Mouse (Mus musculus): ENCODE data around the gene Mlc1. TPM values are rescaled to one million over a fixed set of nuclear protein-coding genes. Genes with fewer than 3 reads are reported as not detected.

Mlc1 gene
- polyA plus RNA-seq, 1 experiment from 2014 or later, result not detected

DNA sequence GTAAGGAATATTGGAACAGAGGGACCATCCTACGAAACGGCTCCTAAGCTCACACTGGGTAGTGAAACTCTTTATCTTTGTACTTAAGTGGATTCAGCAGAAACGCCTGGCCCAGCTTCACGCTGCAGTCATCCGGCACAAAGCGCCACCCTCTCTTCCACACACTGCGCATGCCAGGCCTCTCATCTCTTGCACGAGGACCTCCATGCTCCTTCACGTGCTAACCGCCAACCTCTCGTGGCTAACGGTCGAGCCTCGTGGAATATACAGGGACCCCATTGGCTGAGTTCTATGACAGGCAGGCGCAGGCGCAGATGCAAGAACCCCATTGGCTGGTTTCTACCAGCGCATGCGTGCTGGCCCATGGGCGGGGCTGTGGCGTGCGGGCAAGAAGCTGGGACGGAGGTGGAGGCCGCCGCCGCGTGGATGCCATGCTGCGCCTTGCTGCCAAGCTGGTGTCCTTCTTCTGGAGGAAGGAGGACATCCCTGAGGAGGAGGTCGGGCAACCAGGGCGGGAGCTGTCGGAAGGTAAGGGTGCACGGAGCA, 3.8 kb upstream of the Mlc1 start, which contains the start of gene Mov10l1:
Gene Mov10l1, plus strand, starts transcription at position 376 of the 546 bp plus-strand sequence.
- no peak for ATAC-seq (ENCODE audit: insufficient number of reproducible peaks, insufficient read depth, low FRiP score, low TSS enrichment, low read depth)
- 92% methylated on average over 31 of the region's 31 CpGs for WGBS
- Histone ChIP-seq H3K9ac (replicated peaks) (no peak within 1 kb of the TSS), H3K27me3 (no peaks in the 10 kb centered on the region), H3K4me1 (replicated peaks) (no peaks in the 10 kb centered on the region), H3K4me3 (replicated peaks) (no peak within 1 kb of the TSS), H3K36me3 (no peaks in the 10 kb centered on the region), H3K4me2 (no peak within 1 kb of the TSS), H3K27ac (no peak within 1 kb of the TSS), H3K9me3 (no peaks in the 10 kb centered on the region)

DNA sequence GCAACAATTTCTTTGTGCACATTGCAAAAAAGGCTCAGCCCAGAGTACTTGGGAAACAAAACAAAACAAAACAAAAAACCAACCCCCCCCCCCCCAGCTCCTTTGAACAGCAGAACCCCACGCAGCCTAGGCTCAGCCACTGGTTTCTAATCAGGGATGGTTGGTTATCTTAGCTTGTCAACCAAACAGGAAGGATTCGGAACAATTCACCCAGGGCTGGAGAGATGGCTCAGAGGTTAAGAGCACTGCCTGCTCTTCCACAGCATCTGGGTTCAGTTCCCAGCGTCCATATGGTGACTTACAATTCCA, 285 bp upstream of the Mlc1 start:
- ATAC-seq (ENCODE audit: insufficient number of reproducible peaks, insufficient read depth, low FRiP score, low TSS enrichment, low read depth), result no peak
- H3K27ac ChIP-seq, result no peak overlapping the region
- 76% methylated on average over 3 of the region's 3 CpGs for WGBS
- no peaks in the 10 kb centered on the region for H3K9me3 ChIP-seq
- no peak overlapping the region for H3K4me3 ChIP-seq (replicated peaks)
- H3K27me3 ChIP-seq, result no peaks in the 10 kb centered on the region
- no peak overlapping the region for H3K9ac ChIP-seq (replicated peaks)
- no peak overlapping the region for H3K4me2 ChIP-seq
- no peaks in the 10 kb centered on the region for H3K36me3 ChIP-seq
- no peaks in the 10 kb centered on the region for H3K4me1 ChIP-seq (replicated peaks)

DNA sequence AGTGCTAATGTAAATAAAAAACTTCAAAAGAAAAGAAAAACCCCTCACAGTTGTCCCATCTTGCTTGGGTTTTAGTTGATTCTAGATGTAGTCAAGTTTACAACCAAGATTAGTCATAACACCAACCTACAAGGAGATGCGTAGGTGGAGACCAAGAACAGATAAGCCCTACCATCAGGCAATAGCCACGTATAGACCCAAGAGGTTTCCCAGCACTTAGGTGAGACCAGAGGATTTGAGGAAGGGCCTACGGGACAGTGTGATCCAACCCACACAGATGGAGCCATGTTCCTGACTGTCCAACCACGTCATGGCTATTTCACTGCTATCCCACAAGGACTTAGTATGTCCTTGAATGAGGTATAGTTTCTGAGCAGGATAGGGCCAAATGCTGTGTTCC, 6.5 kb downstream of the Mlc1 start:
- Histone ChIP-seq H3K4me3 (replicated peaks) (no peak overlapping the region), H3K36me3 (no peaks in the 10 kb centered on the region), H3K27me3 (no peaks in the 10 kb centered on the region), H3K9ac (replicated peaks) (no peak overlapping the region), H3K4me2 (no peak overlapping the region), H3K9me3 (no peaks in the 10 kb centered on the region), H3K4me1 (replicated peaks) (no peaks in the 10 kb centered on the region), H3K27ac (no peak overlapping the region)
- 85% methylated on average over 4 of the region's 4 CpGs for WGBS
- no peak for ATAC-seq (ENCODE audit: insufficient number of reproducible peaks, insufficient read depth, low FRiP score, low TSS enrichment, low read depth)

DNA sequence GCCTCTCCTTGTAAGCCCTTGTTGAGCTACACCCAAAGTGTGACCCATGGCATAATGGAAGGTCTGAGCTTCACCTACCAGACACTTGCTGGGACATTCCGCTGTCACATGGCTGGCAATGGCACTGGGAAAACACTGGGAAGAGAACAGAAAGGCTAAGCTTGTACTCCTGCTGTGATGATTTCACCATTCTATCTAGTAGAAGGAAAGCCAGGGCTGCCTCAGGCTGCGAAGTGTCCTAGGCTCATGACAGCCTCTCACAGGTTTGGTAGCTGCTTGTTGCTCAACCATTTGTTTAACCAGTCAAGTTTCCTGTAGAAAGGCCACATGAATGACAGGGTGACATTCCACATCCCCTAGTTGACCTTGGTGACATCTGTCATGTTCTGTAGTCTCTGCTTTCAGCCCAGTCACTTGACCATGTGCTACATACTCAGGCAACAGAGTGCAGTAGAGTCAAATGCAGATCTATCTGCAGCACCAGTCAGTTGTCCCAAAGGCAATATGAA, 14.7 kb downstream of the Mlc1 start:
- H3K27me3 ChIP-seq, result no peaks in the 10 kb centered on the region; the same call in 1 of the 2 replicates
- no peaks in the 10 kb centered on the region for H3K4me1 ChIP-seq (replicated peaks)
- ATAC-seq (ENCODE audit: insufficient number of reproducible peaks, insufficient read depth, low FRiP score, low TSS enrichment, low read depth), result no peak
- H3K27ac ChIP-seq, result no peak overlapping the region
- 88% methylated on average over 2 of the region's 2 CpGs for WGBS
- H3K9me3 ChIP-seq, result no peaks in the 10 kb centered on the region
- no peak overlapping the region for H3K4me2 ChIP-seq
- no peaks in the 10 kb centered on the region for H3K36me3 ChIP-seq
- H3K4me3 ChIP-seq (replicated peaks), result no peak overlapping the region
- H3K9ac ChIP-seq (replicated peaks), result no peak overlapping the region

DNA sequence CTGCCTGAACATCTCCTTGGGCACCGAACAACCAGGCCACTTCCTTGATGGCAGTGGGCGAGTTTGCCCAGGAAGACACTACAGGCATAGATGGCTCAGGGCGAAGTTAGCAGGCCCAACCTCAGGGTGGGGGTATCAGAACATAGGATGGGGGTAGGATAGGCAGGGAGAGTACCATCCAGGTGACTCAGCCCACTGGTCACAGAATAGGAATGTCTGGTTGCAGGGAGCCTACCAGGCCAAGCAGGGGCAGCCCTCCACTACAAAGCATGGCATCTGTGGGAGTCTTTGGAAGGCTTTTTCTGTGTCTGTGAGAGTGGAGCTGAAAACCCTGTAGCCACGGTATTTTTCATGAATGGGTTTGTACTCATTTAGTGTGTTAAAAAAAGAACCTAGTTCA, 21.3 kb downstream of the Mlc1 start:
- Histone ChIP-seq H3K9ac (replicated peaks) (no peak overlapping the region), H3K27ac (no peak overlapping the region), H3K27me3 (peaks cover 47% of the 10 kb centered on the region), H3K4me1 (replicated peaks) (peaks cover 6% of the 10 kb centered on the region; the same call in 1 of the 2 replicates), H3K36me3 (no peaks in the 10 kb centered on the region), H3K4me3 (replicated peaks) (no peak overlapping the region), H3K9me3 (no peaks in the 10 kb centered on the region), H3K4me2 (no peak overlapping the region)
- no peak for ATAC-seq (ENCODE audit: insufficient number of reproducible peaks, insufficient read depth, low FRiP score, low TSS enrichment, low read depth)
- 79% methylated on average over 4 of the region's 4 CpGs for WGBS

DNA sequence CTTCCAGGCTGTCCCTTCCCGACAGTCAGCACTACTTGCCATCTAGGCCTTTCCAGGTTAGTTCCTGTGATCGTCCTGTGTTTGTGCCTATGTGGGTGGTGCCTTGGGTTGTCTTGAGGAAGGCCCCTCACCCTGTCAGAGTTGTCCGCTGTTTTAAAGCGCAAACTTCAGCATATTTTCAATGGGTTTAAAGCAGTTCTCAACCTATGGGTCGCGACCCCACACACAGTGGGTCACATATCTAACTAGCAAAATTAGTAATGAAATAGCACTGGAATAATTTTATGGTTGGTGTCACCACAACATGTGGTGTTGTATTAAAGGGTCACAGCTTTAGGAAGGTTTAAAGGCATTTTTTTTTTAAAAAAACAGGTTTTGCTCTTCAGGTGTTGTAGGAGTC, 23.5 kb downstream of the Mlc1 start:
- Histone ChIP-seq H3K4me2 (no peak overlapping the region), H3K27me3 (peaks cover 48% of the 10 kb centered on the region), H3K27ac (no peak overlapping the region), H3K4me3 (replicated peaks) (no peak overlapping the region), H3K4me1 (replicated peaks) (peaks cover 6% of the 10 kb centered on the region; the same call in 1 of the 2 replicates), H3K9me3 (no peaks in the 10 kb centered on the region), H3K9ac (replicated peaks) (no peak overlapping the region), H3K36me3 (no peaks in the 10 kb centered on the region)
- 78% methylated on average over 6 of the region's 6 CpGs for WGBS
- ATAC-seq (ENCODE audit: insufficient number of reproducible peaks, insufficient read depth, low FRiP score, low TSS enrichment, low read depth), result no peak

DNA sequence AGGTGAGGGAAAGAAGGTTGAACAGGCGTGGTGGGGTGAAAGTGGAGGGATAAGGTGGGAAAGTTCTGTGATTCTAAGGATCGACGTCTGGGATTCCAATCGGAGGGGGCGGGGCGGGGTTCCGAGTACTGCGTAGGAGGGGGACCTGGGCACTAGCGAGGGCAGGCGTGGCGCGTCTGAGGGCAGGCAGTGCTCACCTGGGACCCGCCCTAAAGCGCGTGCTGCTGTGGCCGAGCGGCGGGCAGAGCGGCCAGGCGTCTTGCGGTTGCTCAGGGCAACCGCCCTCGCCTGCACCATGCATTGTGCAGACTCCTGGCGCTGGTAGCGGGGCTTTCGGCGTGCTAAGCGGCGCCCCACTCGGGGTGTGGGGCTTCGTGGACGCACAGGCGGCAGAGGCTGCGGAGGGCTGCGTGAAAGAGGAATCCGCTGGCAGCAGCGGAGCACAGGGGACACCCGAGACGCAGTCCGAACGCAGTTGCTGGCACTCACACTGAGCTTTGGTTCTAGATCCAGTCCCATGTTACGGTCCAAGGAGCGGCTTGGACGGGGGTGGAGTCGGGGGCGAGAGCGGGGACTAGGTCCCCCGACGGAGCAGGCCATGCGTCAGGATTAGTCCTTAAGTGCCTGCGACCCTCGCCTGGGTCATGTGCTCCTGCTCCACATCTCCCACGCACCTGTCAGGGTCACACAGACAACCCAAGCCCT, 24.3 kb downstream of the Mlc1 start, which contains the start of gene Ttll8:
Gene Ttll8, minus strand, starts transcription at position 51 of the 705 bp plus-strand sequence.
- Histone ChIP-seq H3K36me3 (no peaks in the 10 kb centered on the region), H3K9ac (replicated peaks) (peak within 1 kb of the TSS; percentile 51), H3K27me3 (peaks cover 48% of the 10 kb centered on the region), H3K4me1 (replicated peaks) (peaks cover 6% of the 10 kb centered on the region; the same call in 1 of the 2 replicates), H3K4me3 (replicated peaks) (peak within 1 kb of the TSS; percentile 43), H3K27ac (no peak within 1 kb of the TSS), H3K4me2 (peak within 1 kb of the TSS; percentile 88), H3K9me3 (no peaks in the 10 kb centered on the region)
- WGBS, result 3% methylated on average over 52 of the region's 53 CpGs
- ATAC-seq (ENCODE audit: insufficient number of reproducible peaks, insufficient read depth, low FRiP score, low TSS enrichment, low read depth), result no peak

DNA sequence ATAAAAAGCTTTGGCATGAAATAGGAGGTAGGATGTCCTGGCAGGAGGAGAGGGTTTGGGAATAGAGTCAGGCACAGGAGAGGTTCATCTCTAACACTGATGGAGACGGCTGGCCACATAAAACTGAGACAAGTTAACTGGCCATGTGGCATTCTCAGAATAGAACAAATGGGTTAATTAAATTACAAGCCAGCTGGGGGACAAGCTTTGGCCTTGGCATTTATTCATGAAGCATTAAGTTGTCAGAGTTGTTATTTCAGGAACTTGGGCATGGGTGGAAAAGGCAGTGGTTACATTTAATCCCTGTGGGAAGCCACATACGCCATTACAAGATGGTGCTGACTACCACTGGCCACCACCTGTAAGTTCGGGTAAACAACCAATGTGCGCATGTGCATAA, 27.6 kb downstream of the Mlc1 start:
- Histone ChIP-seq H3K9me3 (no peaks in the 10 kb centered on the region), H3K9ac (replicated peaks) (no peak overlapping the region), H3K27me3 (peaks cover 33% of the 10 kb centered on the region), H3K4me3 (replicated peaks) (no peak overlapping the region), H3K36me3 (no peaks in the 10 kb centered on the region), H3K4me2 (no peak overlapping the region), H3K27ac (no peak overlapping the region), H3K4me1 (replicated peaks) (peaks cover 6% of the 10 kb centered on the region; the same call in 1 of the 2 replicates)
- WGBS, result 73% methylated on average over 4 of the region's 4 CpGs
- no peak for ATAC-seq (ENCODE audit: insufficient number of reproducible peaks, insufficient read depth, low FRiP score, low TSS enrichment, low read depth)

DNA sequence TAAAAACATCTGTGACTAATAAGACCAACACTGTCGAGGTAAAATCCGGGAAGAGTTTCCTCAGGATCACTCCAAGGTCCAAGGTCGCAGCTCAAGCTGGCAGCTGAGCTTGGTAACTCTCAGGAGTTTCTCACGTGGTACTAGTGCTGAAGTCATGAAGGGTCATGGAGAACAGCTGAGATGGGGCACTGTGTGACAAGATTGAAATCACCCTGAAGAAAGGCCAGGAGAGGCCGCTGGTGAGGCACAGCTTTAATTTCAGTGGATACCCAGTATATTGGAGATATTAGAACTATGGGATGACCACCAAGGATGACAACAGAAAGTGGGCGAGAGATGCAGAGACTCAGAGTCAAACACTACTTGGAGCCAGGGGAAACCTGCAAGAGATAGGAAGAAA, 32.0 kb downstream of the Mlc1 start:
- Histone ChIP-seq H3K36me3 (no peaks in the 10 kb centered on the region), H3K4me3 (replicated peaks) (no peak overlapping the region), H3K4me2 (no peak overlapping the region), H3K9me3 (no peaks in the 10 kb centered on the region), H3K27ac (no peak overlapping the region), H3K9ac (replicated peaks) (no peak overlapping the region), H3K4me1 (replicated peaks) (no peaks in the 10 kb centered on the region), H3K27me3 (no peaks in the 10 kb centered on the region)
- ATAC-seq (ENCODE audit: insufficient number of reproducible peaks, insufficient read depth, low FRiP score, low TSS enrichment, low read depth), result no peak
- 28% methylated on average over 6 of the region's 6 CpGs for WGBS

DNA sequence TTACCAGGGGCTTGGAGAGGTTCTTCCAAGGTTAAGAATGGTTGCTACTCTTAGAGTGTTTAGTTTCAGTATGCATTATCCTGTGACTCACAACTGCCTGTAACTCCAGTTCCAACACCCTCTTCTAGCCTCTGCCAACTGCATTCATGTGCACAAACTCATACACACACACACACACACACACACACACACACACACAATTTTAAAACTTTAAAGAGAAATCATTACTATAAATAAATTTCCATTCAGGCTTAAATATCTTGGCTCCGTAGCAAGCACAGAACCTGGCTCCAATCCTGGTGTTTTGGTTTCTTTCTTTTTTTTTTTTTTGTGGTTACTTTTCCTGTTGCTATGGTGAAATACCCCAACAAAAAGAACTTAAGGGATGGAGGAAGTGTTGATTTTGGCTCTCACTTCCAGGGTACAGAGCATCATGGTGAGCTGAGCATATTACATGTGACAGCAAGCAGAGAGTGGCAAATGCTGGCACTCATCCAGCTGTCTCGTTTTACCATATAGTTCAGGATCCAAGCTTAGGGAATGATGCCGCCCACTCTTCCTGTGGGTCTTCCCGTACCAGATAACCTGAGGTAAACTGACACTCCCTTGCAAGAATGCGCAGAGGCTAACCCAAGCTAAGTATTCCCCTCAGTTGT, 34.8 kb downstream of the Mlc1 start:
- H3K4me3 ChIP-seq (replicated peaks), result no peak overlapping the region
- no peak overlapping the region for H3K27ac ChIP-seq
- no peaks in the 10 kb centered on the region for H3K36me3 ChIP-seq
- no peak overlapping the region for H3K4me2 ChIP-seq
- no peak overlapping the region for H3K9ac ChIP-seq (replicated peaks)
- WGBS, result 88% methylated on average over 5 of the region's 5 CpGs
- H3K27me3 ChIP-seq, result no peaks in the 10 kb centered on the region
- no peaks in the 10 kb centered on the region for H3K9me3 ChIP-seq
- ATAC-seq (ENCODE audit: insufficient number of reproducible peaks, insufficient read depth, low FRiP score, low TSS enrichment, low read depth), result no peak
- H3K4me1 ChIP-seq (replicated peaks), result no peaks in the 10 kb centered on the region

DNA sequence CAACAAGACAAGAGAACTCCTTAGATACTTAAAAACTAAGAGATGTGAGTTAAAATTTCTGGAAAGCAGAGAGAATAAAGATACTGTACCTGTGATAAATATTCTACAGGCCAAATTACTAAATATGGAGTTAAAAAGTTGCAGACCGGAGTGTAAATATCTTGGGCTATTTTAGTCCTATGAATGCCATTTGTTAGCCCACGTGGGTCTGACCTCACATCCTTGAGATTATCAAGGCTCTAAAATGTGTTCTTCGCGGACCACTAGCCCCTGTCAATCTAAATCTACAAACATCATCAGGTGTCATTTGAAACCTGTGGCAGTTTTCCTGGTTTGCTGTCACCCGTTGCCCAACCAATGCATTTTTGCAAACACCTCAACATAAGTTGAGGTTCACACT, 36.0 kb downstream of the Mlc1 start:
- no peak overlapping the region for H3K27ac ChIP-seq
- H3K27me3 ChIP-seq, result no peaks in the 10 kb centered on the region
- H3K4me3 ChIP-seq (replicated peaks), result no peak overlapping the region
- no peaks in the 10 kb centered on the region for H3K9me3 ChIP-seq
- H3K36me3 ChIP-seq, result no peaks in the 10 kb centered on the region
- no peaks in the 10 kb centered on the region for H3K4me1 ChIP-seq (replicated peaks)
- ATAC-seq (ENCODE audit: insufficient number of reproducible peaks, insufficient read depth, low FRiP score, low TSS enrichment, low read depth), result no peak
- WGBS, result 76% methylated on average over 5 of the region's 5 CpGs
- no peak overlapping the region for H3K4me2 ChIP-seq
- H3K9ac ChIP-seq (replicated peaks), result no peak overlapping the region

All from limb, embryonic 12.5 days (tissue).